Mouse (Mus musculus) hindbrain, embryonic 15.5 days (tissue): ENCODE data around the gene Nfasc. TPM values are rescaled to one million over a fixed set of nuclear protein-coding genes. Genes with fewer than 3 reads are reported as not detected.

Experiments
- ATAC-seq: fragments of 200-750 bp; cut with Nextera tagmentation; 2 replicates; pipeline ENCODE4 v1.8.0; 2017; ENCODE audit warnings: low read depth, moderate number of reproducible peaks, moderate TSS enrichment; ENCODE audit not compliant: low FRiP score
- H3K27ac ChIP-seq: fragments of 300-500 bp; sonication (generic); replicated peaks from 2 replicates; pipeline ENCODE4 v1.5.1; 2015; ENCODE audit warnings: mild to moderate bottlenecking, inconsistent platforms
- H3K27me3 ChIP-seq: fragments of 300-500 bp; sonication (generic); 2 replicates; pipeline ENCODE4 v1.6.1; 2015; ENCODE audit warnings: control low read depth, inconsistent platforms
- H3K36me3 ChIP-seq: fragments of 300-500 bp; sonication (generic); 2 replicates; pipeline ENCODE4 v1.6.1; 2015; ENCODE audit warnings: control low read depth, inconsistent platforms
- H3K4me1 ChIP-seq: fragments of 300-500 bp; sonication (generic); replicated peaks from 2 replicates; pipeline ENCODE4 v1.6.1; 2015; ENCODE audit warnings: control low read depth, inconsistent platforms
- H3K4me2 ChIP-seq: fragments of 300-500 bp; sonication (generic); 2 replicates; pipeline ENCODE4 v1.6.1; 2015; ENCODE audit warnings: moderate library complexity, mild to moderate bottlenecking, inconsistent platforms
- H3K4me3 ChIP-seq: fragments of 300-500 bp; sonication (generic); 2 replicates; pipeline ENCODE4 v1.5.1; 2015; ENCODE audit warnings: mild to moderate bottlenecking, inconsistent platforms
- H3K9ac ChIP-seq: fragments of 300-500 bp; sonication (generic); 2 replicates; pipeline ENCODE4 v1.6.1; 2015; ENCODE audit warnings: inconsistent platforms
- H3K9me3 ChIP-seq: fragments of 300-500 bp; sonication (generic); 2 replicates; pipeline ENCODE4 v1.6.1; 2016; ENCODE audit warnings: control low read depth, inconsistent platforms
- WGBS: fragments of 180-500 bp; shearing (Covaris S2); methylation state at CpG from one replicate; pipeline ENCODE4 v1.1.7; 2015; 5-methylcytosine and 5-hydroxymethylcytosine counted together
- polyA plus RNA-seq: library from polyadenylated mRNA; unstranded; fragments of >200 nt; fragmentation: Nextera tagmentation; extraction: Ambion mirVana; gene quantifications from 2 replicates; pipeline ENCODE4 v1.2.1, GENCODE M21; 2015

The Nfasc gene
- polyA plus RNA-seq, 1 experiment from 2014 or later: 48.4 TPM

- no peak overlapping the region for H3K4me2 ChIP-seq
These were observed 20.3 kb downstream of the Nfasc start for GRCm38 (mm10) chr1:132721266-132721665.

DNA sequence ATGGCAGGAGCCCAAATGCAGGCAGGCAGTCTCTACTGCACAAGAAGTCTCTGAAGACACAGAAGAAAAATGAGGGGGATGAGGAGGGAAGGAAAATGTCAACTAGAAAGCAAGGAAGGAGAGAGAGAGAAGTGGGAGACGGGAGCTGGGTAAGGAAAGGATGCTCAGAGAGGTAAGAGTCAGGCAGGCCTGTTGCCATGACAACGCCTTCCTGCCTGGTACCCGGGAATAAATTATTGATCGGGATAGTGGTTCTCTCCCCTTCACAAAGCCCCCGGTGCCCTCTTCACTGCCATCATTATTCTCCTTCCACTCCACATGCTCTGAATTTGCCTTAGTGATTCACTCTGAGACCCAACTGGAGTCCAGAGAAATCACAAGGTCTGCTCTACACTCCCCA, 23.4 kb downstream of the Nfasc start:
- Histone ChIP-seq H3K9me3 (no peaks in the 10 kb centered on the region), H3K27me3 (no peaks in the 10 kb centered on the region), H3K36me3 (no peaks in the 10 kb centered on the region), H3K9ac (no peak overlapping the region), H3K4me3 (no peak overlapping the region), H3K27ac (peak overlapping the region; percentile 51), H3K4me1 (peaks cover 42% of the 10 kb centered on the region), H3K4me2 (peak overlapping the region; percentile 14)
- peak; percentile 55 for ATAC-seq
- WGBS: 21% methylated on average over 5 of the region's 5 CpGs

More at GRCm38 (mm10) chr1:132721266-132721665, 20.3 kb downstream of the Nfasc start:
- peaks cover 44% of the 10 kb centered on the region for H3K4me1 ChIP-seq
- no peak overlapping the region for H3K9ac ChIP-seq
- no peak for ATAC-seq
- H3K27ac ChIP-seq: no peak overlapping the region
- 77% methylated on average over 3 of the region's 3 CpGs for WGBS
- H3K4me3 ChIP-seq: no peak overlapping the region
- H3K36me3 ChIP-seq: no peaks in the 10 kb centered on the region
- no peaks in the 10 kb centered on the region for H3K27me3 ChIP-seq
- no peaks in the 10 kb centered on the region for H3K9me3 ChIP-seq

GRCm38 (mm10) chr1:132715044-132715443, 26.6 kb downstream of the Nfasc start:
- WGBS: 61% methylated on average over 9 of the region's 9 CpGs
- 0 out of 2 replicates have a peak overlapping the region, but pooled peaks have one; percentile 7 for H3K27ac ChIP-seq
- no peaks in the 10 kb centered on the region for H3K9me3 ChIP-seq
- H3K4me2 ChIP-seq: no peak overlapping the region
- H3K27me3 ChIP-seq: no peaks in the 10 kb centered on the region
- no peaks in the 10 kb centered on the region for H3K36me3 ChIP-seq
- peaks cover 43% of the 10 kb centered on the region for H3K4me1 ChIP-seq
- no peak overlapping the region for H3K4me3 ChIP-seq
- no peak overlapping the region for H3K9ac ChIP-seq
- no peak for ATAC-seq

DNA sequence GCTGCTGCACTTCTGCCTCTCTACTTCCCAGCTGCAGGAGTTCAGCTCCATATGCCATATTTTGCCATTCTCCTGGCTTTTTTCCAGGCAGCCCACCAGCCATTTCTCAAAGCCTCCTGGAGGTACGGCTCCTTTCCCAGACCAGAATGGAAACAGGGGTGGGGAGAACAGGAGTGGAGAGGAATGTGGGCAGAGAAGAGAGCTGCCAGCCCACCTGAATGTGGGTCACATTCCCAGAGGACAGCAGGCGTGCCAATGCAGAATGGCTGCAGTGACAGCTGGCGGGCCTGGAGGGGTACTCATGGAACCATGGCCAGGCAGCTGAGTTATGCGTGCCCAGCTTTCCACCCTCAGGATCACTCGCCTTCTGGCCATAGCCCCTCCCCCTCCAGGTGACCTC, 32.2 kb downstream of the Nfasc start:
- Histone ChIP-seq H3K9ac (no peak overlapping the region), H3K36me3 (no peaks in the 10 kb centered on the region), H3K27ac (peak overlapping the region; percentile 54), H3K9me3 (no peaks in the 10 kb centered on the region), H3K27me3 (no peaks in the 10 kb centered on the region), H3K4me1 (peaks cover 26% of the 10 kb centered on the region), H3K4me2 (no peak overlapping the region), H3K4me3 (no peak overlapping the region)
- WGBS: 33% methylated on average over 5 of the region's 5 CpGs
- peak; percentile 37 for ATAC-seq

DNA sequence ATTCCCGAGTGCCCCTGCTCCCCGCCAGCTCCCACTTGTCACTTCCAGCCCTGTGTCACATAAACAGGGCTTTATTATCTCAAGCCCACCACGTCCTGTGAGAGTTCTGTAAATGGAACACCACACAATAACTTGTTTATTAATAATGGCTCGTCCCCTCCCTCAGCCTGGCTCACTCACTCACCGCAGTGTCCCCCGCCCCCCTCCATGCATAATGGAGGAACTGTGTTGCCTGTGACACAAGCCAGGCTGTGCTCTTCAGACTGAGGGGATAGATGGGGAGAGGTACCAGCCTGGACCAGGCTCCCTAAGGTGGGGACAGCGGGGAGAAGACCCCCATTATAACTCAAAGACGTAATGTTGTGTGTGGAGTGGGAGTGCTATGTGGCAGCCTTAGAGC, 34.3 kb downstream of the Nfasc start:
- Histone ChIP-seq H3K4me1 (peaks cover 36% of the 10 kb centered on the region), H3K27me3 (no peaks in the 10 kb centered on the region), H3K27ac (no peak overlapping the region), H3K4me2 (peak overlapping the region; percentile 21; the same call in 1 of the 2 replicates), H3K9ac (no peak overlapping the region), H3K4me3 (no peak overlapping the region), H3K9me3 (no peaks in the 10 kb centered on the region), H3K36me3 (no peaks in the 10 kb centered on the region)
- WGBS: 32% methylated on average over 8 of the region's 8 CpGs
- ATAC-seq: peak; percentile 38; the same call in 1 of the 2 replicates

GRCm38 (mm10) chr1:132703467-132703866, 38.1 kb downstream of the Nfasc start:
- Histone ChIP-seq H3K36me3 (no peaks in the 10 kb centered on the region), H3K27me3 (no peaks in the 10 kb centered on the region), H3K27ac (no peak overlapping the region), H3K4me3 (no peak overlapping the region), H3K4me1 (peaks cover 21% of the 10 kb centered on the region), H3K9me3 (no peaks in the 10 kb centered on the region), H3K4me2 (no peak overlapping the region), H3K9ac (no peak overlapping the region)
- ATAC-seq: no peak
- 27% methylated on average over 5 of the region's 5 CpGs for WGBS

DNA sequence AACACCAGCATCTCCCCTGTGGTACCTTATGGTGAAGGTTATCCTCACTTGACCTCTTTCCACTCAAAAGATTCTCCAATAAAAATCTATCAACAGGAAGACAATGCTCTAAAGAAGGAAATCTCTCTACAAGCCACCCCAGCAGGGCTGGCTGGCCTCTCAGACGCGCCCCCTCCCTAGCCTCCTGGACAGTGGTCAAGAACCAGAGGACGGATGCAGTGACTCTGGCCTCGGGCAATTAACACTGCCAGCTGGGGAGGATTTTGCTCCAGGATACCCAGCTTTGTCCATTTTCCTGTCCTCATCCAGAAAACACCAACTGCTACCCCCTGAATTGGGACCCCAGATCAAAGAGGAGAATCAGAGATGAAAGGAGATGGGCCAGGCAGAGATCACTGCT, 44.7 kb downstream of the Nfasc start:
- no peaks in the 10 kb centered on the region for H3K27me3 ChIP-seq
- H3K4me2 ChIP-seq: no peak overlapping the region
- peaks cover 37% of the 10 kb centered on the region for H3K4me1 ChIP-seq
- H3K9ac ChIP-seq: no peak overlapping the region
- ATAC-seq: no peak
- no peaks in the 10 kb centered on the region for H3K36me3 ChIP-seq
- 38% methylated on average over 4 of the region's 4 CpGs for WGBS
- H3K27ac ChIP-seq: peak overlapping the region; percentile 64
- H3K4me3 ChIP-seq: no peak overlapping the region
- H3K9me3 ChIP-seq: no peaks in the 10 kb centered on the region

- Histone ChIP-seq H3K9me3 (no peaks in the 10 kb centered on the region), H3K36me3 (no peaks in the 10 kb centered on the region), H3K4me3 (no peak overlapping the region), H3K4me2 (no peak overlapping the region), H3K27me3 (no peaks in the 10 kb centered on the region), H3K9ac (no peak overlapping the region), H3K4me1 (peaks cover 37% of the 10 kb centered on the region), H3K27ac (peak overlapping the region; percentile 64)
- ATAC-seq: peak; percentile 76; the same call in 1 of the 2 replicates
- WGBS: 0% methylated on average over 2 of the region's 2 CpGs
These were observed 45.4 kb downstream of the Nfasc start for GRCm38 (mm10) chr1:132696232-132696631.

DNA sequence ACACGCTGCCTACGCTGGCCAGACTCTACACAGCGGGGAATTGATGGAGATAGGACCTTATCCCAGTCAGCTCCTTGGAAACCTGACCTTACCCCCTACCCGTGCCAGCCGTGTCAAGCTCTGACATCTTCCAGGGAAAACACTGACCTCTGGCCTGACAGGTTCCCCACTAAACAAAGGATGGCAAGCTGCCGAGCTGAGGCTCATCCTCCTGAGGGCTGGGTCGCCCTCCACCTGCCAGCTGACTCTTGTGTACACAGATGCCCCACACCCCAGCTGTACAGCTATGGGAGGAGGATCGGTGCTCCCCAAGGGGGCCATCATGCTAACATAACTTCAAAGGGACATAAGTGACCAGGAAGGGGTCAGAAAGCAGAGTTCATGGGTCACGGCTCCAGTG, 47.6 kb downstream of the Nfasc start:
- H3K36me3 ChIP-seq: no peaks in the 10 kb centered on the region
- H3K27me3 ChIP-seq: no peaks in the 10 kb centered on the region
- WGBS: 22% methylated on average over 9 of the region's 9 CpGs
- H3K4me3 ChIP-seq: no peak overlapping the region
- H3K9me3 ChIP-seq: no peaks in the 10 kb centered on the region
- H3K27ac ChIP-seq: no peak overlapping the region
- H3K9ac ChIP-seq: no peak overlapping the region
- no peak overlapping the region for H3K4me2 ChIP-seq
- no peak for ATAC-seq
- H3K4me1 ChIP-seq: peaks cover 55% of the 10 kb centered on the region

- no peak overlapping the region for H3K4me2 ChIP-seq
- 53% methylated on average over 3 of the region's 3 CpGs for WGBS
- no peak overlapping the region for H3K4me3 ChIP-seq
- H3K36me3 ChIP-seq: no peaks in the 10 kb centered on the region
- H3K9me3 ChIP-seq: no peaks in the 10 kb centered on the region
- H3K9ac ChIP-seq: no peak overlapping the region
- H3K27me3 ChIP-seq: no peaks in the 10 kb centered on the region
- H3K27ac ChIP-seq: peak overlapping the region; percentile 4; the same call in 1 of the 2 replicates
- ATAC-seq: no peak
- H3K4me1 ChIP-seq: peaks cover 41% of the 10 kb centered on the region
These were observed 52.4 kb downstream of the Nfasc start for GRCm38 (mm10) chr1:132689181-132689580.

DNA sequence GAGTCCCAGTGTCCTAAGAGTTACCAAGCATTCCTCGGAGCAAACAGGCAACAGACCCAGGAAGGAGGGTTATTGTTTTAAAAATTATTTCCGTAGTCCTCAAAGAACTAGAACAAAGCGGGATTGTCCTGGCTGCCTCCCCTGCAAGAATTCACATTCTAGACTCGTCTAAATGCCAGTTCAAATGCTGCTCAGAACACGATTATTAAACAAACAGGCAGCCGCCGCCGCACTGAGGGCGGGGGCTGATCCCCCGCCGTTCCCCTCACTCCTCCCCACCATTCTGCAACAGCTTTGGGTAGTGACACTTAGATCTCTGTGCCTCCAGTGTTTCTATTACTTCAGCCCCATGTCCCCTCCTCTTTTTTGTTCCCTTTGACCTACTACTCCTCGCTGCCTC, 62.7 kb downstream of the Nfasc start:
- Histone ChIP-seq H3K36me3 (no peaks in the 10 kb centered on the region), H3K9ac (no peak overlapping the region), H3K9me3 (no peaks in the 10 kb centered on the region), H3K27ac (0 out of 2 replicates have a peak overlapping the region, but pooled peaks have one; percentile 21), H3K4me3 (no peak overlapping the region), H3K4me2 (no peak overlapping the region), H3K4me1 (peaks cover 21% of the 10 kb centered on the region), H3K27me3 (no peaks in the 10 kb centered on the region)
- ATAC-seq: peak; percentile 25; the same call in 1 of the 2 replicates
- 41% methylated on average over 12 of the region's 12 CpGs for WGBS

- Histone ChIP-seq H3K27ac (no peak overlapping the region), H3K9me3 (no peaks in the 10 kb centered on the region), H3K27me3 (no peaks in the 10 kb centered on the region), H3K4me3 (no peak overlapping the region), H3K36me3 (no peaks in the 10 kb centered on the region), H3K4me2 (no peak overlapping the region), H3K4me1 (peaks cover 21% of the 10 kb centered on the region), H3K9ac (no peak overlapping the region)
- ATAC-seq: no peak
- 46% methylated on average over 5 of the region's 5 CpGs for WGBS
These were observed 63.5 kb downstream of the Nfasc start for GRCm38 (mm10) chr1:132678076-132678475.

GRCm38 (mm10) chr1:132672704-132673103, 68.9 kb downstream of the Nfasc start:
- no peak for ATAC-seq
- Histone ChIP-seq H3K9ac (no peak overlapping the region), H3K4me3 (no peak overlapping the region), H3K9me3 (no peaks in the 10 kb centered on the region), H3K27me3 (no peaks in the 10 kb centered on the region), H3K4me1 (no peaks in the 10 kb centered on the region; the same call in 1 of the 2 replicates), H3K36me3 (no peaks in the 10 kb centered on the region), H3K4me2 (no peak overlapping the region), H3K27ac (no peak overlapping the region)
- 88% methylated on average over 3 of the region's 3 CpGs for WGBS
